Mouse (Mus musculus) liver, embryonic 15.5 days (tissue): ENCODE measurements around the gene Zfp322a. TPM values are rescaled to one million over a fixed set of nuclear protein-coding genes. Genes with fewer than 3 reads are reported as not detected.
"Not testable (repeated sequence)": the region's sequence is repeated elsewhere in the genome, so short reads cannot be mapped to it uniquely, and the experiment has no call there.

ENCODE experiments used
- ATAC-seq: fragments of 200-750 bp; cut with Nextera tagmentation; 2 replicates; pipeline ENCODE4 v1.8.0; 2017; ENCODE audit warnings: moderate number of reproducible peaks, mild to moderate bottlenecking, moderate library complexity; ENCODE audit not compliant: insufficient read depth
- H3K27ac ChIP-seq: fragments of 300-500 bp; sonication (generic); replicated peaks from 2 replicates; pipeline ENCODE4 v1.5.1; 2015; ENCODE audit warnings: mild to moderate bottlenecking, inconsistent platforms
- H3K27me3 ChIP-seq: fragments of 300-500 bp; sonication (generic); 2 replicates; pipeline ENCODE4 v1.6.1; 2015; ENCODE audit warnings: mild to moderate bottlenecking, inconsistent platforms
- H3K36me3 ChIP-seq: fragments of 300-500 bp; sonication (generic); replicated peaks from 2 replicates; pipeline ENCODE4 v1.6.1; 2015; ENCODE audit warnings: moderate library complexity, mild to moderate bottlenecking, inconsistent platforms
- H3K4me1 ChIP-seq: fragments of 300-500 bp; sonication (generic); replicated peaks from 2 replicates; pipeline ENCODE4 v1.6.1; 2015; ENCODE audit warnings: inconsistent platforms
- H3K4me2 ChIP-seq: fragments of 300-500 bp; sonication (generic); 2 replicates; pipeline ENCODE4 v1.6.1; 2015; ENCODE audit warnings: moderate library complexity, mild to moderate bottlenecking, inconsistent platforms
- H3K4me3 ChIP-seq: fragments of 300-500 bp; sonication (generic); replicated peaks from 2 replicates; pipeline ENCODE4 v1.5.1; 2015; ENCODE audit warnings: mild to moderate bottlenecking, inconsistent platforms
- H3K9ac ChIP-seq: fragments of 300-500 bp; sonication (generic); 2 replicates; pipeline ENCODE4 v1.6.1; 2015; ENCODE audit warnings: moderate library complexity, mild to moderate bottlenecking, inconsistent platforms
- H3K9me3 ChIP-seq: fragments of 300-500 bp; sonication (generic); replicated peaks from 2 replicates; pipeline ENCODE4 v1.6.1; 2016; ENCODE audit warnings: inconsistent platforms
- WGBS: fragments of 180-500 bp; shearing (Covaris S2); methylation state at CpG from one replicate; pipeline ENCODE4 v1.1.7; 2015; ENCODE audit warnings: mixed read lengths; ENCODE audit not compliant: insufficient replicate concordance; 5-methylcytosine and 5-hydroxymethylcytosine counted together
- polyA plus RNA-seq: library from polyadenylated mRNA; unstranded; fragments of >200 nt; fragmentation: Nextera tagmentation; extraction: Ambion mirVana; gene quantifications from 2 replicates; pipeline ENCODE4 v1.2.1, GENCODE M21; 2015

The Zfp322a gene
- polyA plus RNA-seq, 1 experiment from 2014 or later: 12.6 TPM

- H3K27ac ChIP-seq: no peak overlapping the region
- peaks cover 27% of the 10 kb centered on the region for H3K4me1 ChIP-seq
- H3K9me3 ChIP-seq: no peaks in the 10 kb centered on the region
- peak overlapping the region; percentile 35 for H3K4me3 ChIP-seq
- WGBS: 1% methylated on average over 42 of the region's 42 CpGs
- no peak for ATAC-seq
- no peak overlapping the region for H3K9ac ChIP-seq
- no peaks in the 10 kb centered on the region for H3K36me3 ChIP-seq
- peaks cover 80% of the 10 kb centered on the region for H3K27me3 ChIP-seq
- peak overlapping the region; percentile 60 for H3K4me2 ChIP-seq
Observed at GRCm38 (mm10) chr13:23312909-23313669, 55.9 kb downstream of the Zfp322a start.

GRCm38 (mm10) chr13:23310036-23310435 lies 59.0 kb downstream of the Zfp322a start:
- no peaks in the 10 kb centered on the region for H3K9me3 ChIP-seq
- H3K27ac ChIP-seq: no peak overlapping the region
- ATAC-seq: no peak
- H3K9ac ChIP-seq: no peak overlapping the region
- H3K4me1 ChIP-seq: peaks cover 37% of the 10 kb centered on the region
- H3K4me3 ChIP-seq: peak overlapping the region; percentile 50
- 3% methylated on average over 11 of the region's 11 CpGs for WGBS
- H3K27me3 ChIP-seq: peaks cover 81% of the 10 kb centered on the region
- H3K36me3 ChIP-seq: no peaks in the 10 kb centered on the region
- peak overlapping the region; percentile 74 for H3K4me2 ChIP-seq

GRCm38 (mm10) chr13:23309495-23310011 lies 59.5 kb downstream of the Zfp322a start:
- Histone ChIP-seq H3K9ac (no peak overlapping the region), H3K9me3 (no peaks in the 10 kb centered on the region), H3K4me1 (peaks cover 37% of the 10 kb centered on the region), H3K4me3 (peak overlapping the region; percentile 50), H3K4me2 (peak overlapping the region; percentile 74), H3K27me3 (peaks cover 78% of the 10 kb centered on the region), H3K36me3 (no peaks in the 10 kb centered on the region), H3K27ac (no peak overlapping the region)
- WGBS: under 1% methylated on average over 28 of the region's 28 CpGs
- ATAC-seq: no peak

- H3K27ac ChIP-seq, H3K36me3 ChIP-seq, H3K9me3 ChIP-seq, H3K9ac ChIP-seq: not testable (repeated sequence)
- Histone ChIP-seq H3K4me3 (peak overlapping the region; percentile 50), H3K27me3 (peaks cover 70% of the 10 kb centered on the region), H3K4me1 (peaks cover 37% of the 10 kb centered on the region), H3K4me2 (peak overlapping the region; percentile 74)
- ATAC-seq: peak; percentile 70; the same call in 1 of the 2 replicates
- WGBS: under 1% methylated on average over 18 of the region's 18 CpGs
Observed at GRCm38 (mm10) chr13:23308639-23309307, 60.2 kb downstream of the Zfp322a start.

GRCm38 (mm10) chr13:23307069-23307814 lies 61.8 kb downstream of the Zfp322a start:
- H3K9me3 ChIP-seq: no peaks in the 10 kb centered on the region
- peaks cover 28% of the 10 kb centered on the region for H3K4me1 ChIP-seq
- H3K36me3 ChIP-seq: no peaks in the 10 kb centered on the region
- H3K4me2 ChIP-seq: peak overlapping the region; percentile 74
- peak overlapping the region; percentile 6 for H3K4me3 ChIP-seq
- peak; percentile 42; the same call in 1 of the 2 replicates for ATAC-seq
- no peak overlapping the region for H3K27ac ChIP-seq
- WGBS: under 1% methylated on average over 24 of the region's 24 CpGs
- H3K27me3 ChIP-seq: peaks cover 64% of the 10 kb centered on the region
- H3K9ac ChIP-seq: no peak overlapping the region

GRCm38 (mm10) chr13:23306707-23307068 lies 62.3 kb downstream of the Zfp322a start:
- no peaks in the 10 kb centered on the region for H3K36me3 ChIP-seq
- H3K27ac ChIP-seq: no peak overlapping the region
- peak overlapping the region; percentile 6 for H3K4me3 ChIP-seq
- no peaks in the 10 kb centered on the region for H3K9me3 ChIP-seq
- H3K27me3 ChIP-seq: peaks cover 61% of the 10 kb centered on the region
- H3K9ac ChIP-seq: no peak overlapping the region
- peak overlapping the region; percentile 74 for H3K4me2 ChIP-seq
- peaks cover 28% of the 10 kb centered on the region for H3K4me1 ChIP-seq
- ATAC-seq: no peak
- 14% methylated on average over 10 of the region's 10 CpGs for WGBS

Other genes with a start within 250 kb of the Zfp322a start
- gene Vmn1r218, start 236.1 kb downstream of the Zfp322a start, polyA plus RNA-seq: not detected in 2 replicates
- not detected in 2 replicates for gene Vmn1r219, start 209.9 kb downstream of the Zfp322a start, polyA plus RNA-seq
- not detected in 2 replicates for gene Vmn1r220, start 181.2 kb downstream of the Zfp322a start, polyA plus RNA-seq
- gene Vmn1r221, start 155.1 kb downstream of the Zfp322a start, polyA plus RNA-seq: not detected in 2 replicates
- gene Vmn1r222, start 133.3 kb downstream of the Zfp322a start, polyA plus RNA-seq: not detected in 2 replicates
- not detected in 2 replicates for gene Vmn1r223, start 122.1 kb downstream of the Zfp322a start, polyA plus RNA-seq
- 5.1 and 5.2 TPM in 2 replicates for gene Abt1, start 54.7 kb upstream of the Zfp322a start, polyA plus RNA-seq
- 1.6 and 2.1 TPM in 2 replicates for gene Btn1a1, start 96.7 kb upstream of the Zfp322a start, polyA plus RNA-seq
- gene Btn2a2, start 119.6 kb upstream of the Zfp322a start, polyA plus RNA-seq: not detected in 2 replicates
- 4.6 and 7.0 TPM in 2 replicates for gene Hist1h4h, start 161.8 kb upstream of the Zfp322a start, polyA plus RNA-seq
- gene Hist1h2af, start 164.7 kb upstream of the Zfp322a start, polyA plus RNA-seq: 8.3 and 9.7 TPM in 2 replicates
- 9.4 and 11.7 TPM in 2 replicates for gene Hist1h3g, start 166.2 kb upstream of the Zfp322a start, polyA plus RNA-seq
- gene Hist1h2bh, start 174.2 kb upstream of the Zfp322a start, polyA plus RNA-seq: 1.5 and 1.6 TPM in 2 replicates
- 0.99 and 1.4 TPM in 2 replicates for gene Hist1h3f, start 174.8 kb upstream of the Zfp322a start, polyA plus RNA-seq
- 1.4 and 2.5 TPM in 2 replicates for gene Hist1h4f, start 182.4 kb upstream of the Zfp322a start, polyA plus RNA-seq
- gene Hist1h1d, start 184.1 kb upstream of the Zfp322a start, polyA plus RNA-seq: 1.1 TPM in 2 replicates
- 2.7 and 4.4 TPM in 2 replicates for gene Hist1h3e, start 193.2 kb upstream of the Zfp322a start, polyA plus RNA-seq
- 75.0 and 100 TPM in 2 replicates for gene Hist1h2ae, start 202.0 kb upstream of the Zfp322a start, polyA plus RNA-seq
- 10.0 and 11.6 TPM in 2 replicates for gene Hist1h2bg, start 202.2 kb upstream of the Zfp322a start, polyA plus RNA-seq
- 4.0 and 6.7 TPM in 2 replicates for gene Hist1h2bf, start 205.0 kb upstream of the Zfp322a start, polyA plus RNA-seq
- 3.6 and 4.1 TPM in 2 replicates for gene Hist1h2ad, start 205.2 kb upstream of the Zfp322a start, polyA plus RNA-seq
- 6.0 and 7.4 TPM in 2 replicates for gene Hist1h3d, start 206.6 kb upstream of the Zfp322a start, polyA plus RNA-seq
- 125 and 146 TPM in 2 replicates for gene Hist1h4d, start 212.4 kb upstream of the Zfp322a start, polyA plus RNA-seq